Mouse (Mus musculus) left cerebral cortex, adult 8-10 months (tissue): ENCODE measurements around the gene Ppp2r5a. TPM values are rescaled to one million over a fixed set of nuclear protein-coding genes. Genes with fewer than 3 reads are reported as not detected.

Experiments used
- DNase-seq, 2 experiments: peaks; one replicate each; pipeline ENCODE4 v3.0.0; 2022; ENCODE audit warnings: low spot score in 2 of 2
- total RNA-seq, 4 experiments: library from RNA; stranded (reverse); gene quantifications; 2 replicates each; pipeline ENCODE4 v1.2.4; 2022

Gene Ppp2r5a
- total RNA-seq, 4 experiments from 2014 or later: 73.1 to 84.9 (median 78.6) TPM

- no peak for DNase-seq
Observed at GRCm38 (mm10) chr1:191419421-191419820, 16.3 kb upstream of the Ppp2r5a start.

- no peak for DNase-seq
Observed at GRCm38 (mm10) chr1:191418936-191419335, 15.9 kb upstream of the Ppp2r5a start.

GRCm38 (mm10) chr1:191417111-191417510, 14.0 kb upstream of the Ppp2r5a start:
- no peak for DNase-seq

- DNase-seq: no peak
Observed at GRCm38 (mm10) chr1:191416611-191417010, 13.5 kb upstream of the Ppp2r5a start.

- DNase-seq: peak in 1 of 2 experiments; percentile 89
Observed at GRCm38 (mm10) chr1:191414432-191414831, 11.4 kb upstream of the Ppp2r5a start.

- DNase-seq: no peak
Observed at GRCm38 (mm10) chr1:191413691-191414415, 10.8 kb upstream of the Ppp2r5a start.

GRCm38 (mm10) chr1:191410294-191411036, 7.4 kb upstream of the Ppp2r5a start:
- no peak for DNase-seq

- DNase-seq: no peak
Observed at GRCm38 (mm10) chr1:191407246-191407645, 4.2 kb upstream of the Ppp2r5a start.

- no peak for DNase-seq
Observed at GRCm38 (mm10) chr1:191406516-191406915, 3.4 kb upstream of the Ppp2r5a start.

GRCm38 (mm10) chr1:191404721-191405329, 1.8 kb upstream of the Ppp2r5a start:
- no peak for DNase-seq

GRCm38 (mm10) chr1:191404301-191404700, 1.2 kb upstream of the Ppp2r5a start:
- DNase-seq: no peak

GRCm38 (mm10) chr1:191402506-191402905, 566 bp downstream of the Ppp2r5a start:
- DNase-seq: no peak

GRCm38 (mm10) chr1:191396897-191397849, 5.9 kb downstream of the Ppp2r5a start:
- peak; percentile 97 to 100 for DNase-seq

- peak in 1 of 2 experiments; percentile 41 for DNase-seq
Observed at GRCm38 (mm10) chr1:191396446-191396845, 6.6 kb downstream of the Ppp2r5a start.

- DNase-seq: no peak
Observed at GRCm38 (mm10) chr1:191395871-191396433, 7.1 kb downstream of the Ppp2r5a start.

- DNase-seq: no peak
Observed at GRCm38 (mm10) chr1:191395200-191395599, 7.9 kb downstream of the Ppp2r5a start.

- DNase-seq: no peak
Observed at GRCm38 (mm10) chr1:191394126-191394525, 8.9 kb downstream of the Ppp2r5a start.

- DNase-seq: no peak
Observed at GRCm38 (mm10) chr1:191393536-191393935, 9.5 kb downstream of the Ppp2r5a start.

GRCm38 (mm10) chr1:191391311-191391710, 11.8 kb downstream of the Ppp2r5a start:
- no peak for DNase-seq

- no peak for DNase-seq
Observed at GRCm38 (mm10) chr1:191384786-191385430, 18.2 kb downstream of the Ppp2r5a start.
